Mouse (Mus musculus): ENCODE data around the gene Anks1b. TPM values are rescaled to one million over a fixed set of nuclear protein-coding genes. Genes with fewer than 3 reads are reported as not detected.

Anks1b gene
- total and polyA plus RNA-seq, 3 experiments, result not detected

GRCm38 (mm10) chr10:90657416-90658120 is 784.3 kb downstream of the Anks1b start:
- no peaks in the 10 kb centered on the region for H3K27me3 ChIP-seq (ENCODE audit: control insufficient read depth in 1 of 2, insufficient read depth in 2 of 2, low read length in 2 of 2)
- H3K9ac ChIP-seq (ENCODE audit: control insufficient read depth, low read depth, low read length, poor library complexity, severe bottlenecking), result no peak overlapping the region
- H3K4me1 ChIP-seq (ENCODE audit: control insufficient read depth in 1 of 2, insufficient read depth in 2 of 2, low read length in 2 of 2), result no peaks in the 10 kb centered on the region
- H3K36me3 ChIP-seq (ENCODE audit: control insufficient read depth in 1 of 2, insufficient read depth in 2 of 2, low read length in 2 of 2), result no peaks in the 10 kb centered on the region
- H3K9me3 ChIP-seq (replicated peaks; ENCODE audit: insufficient read depth, low read length), result no peaks in the 10 kb centered on the region
- TF ChIP-seq E2F4 (IDR thresholded peaks at IDR 0.05; ENCODE audit: borderline replicate concordance, low read depth, low read length) (no peak), USF2 (IDR thresholded peaks at IDR 0.05; ENCODE audit: borderline replicate concordance in 1 of 2, insufficient read depth in 1 of 2, low read depth in 1 of 2, low read length in 2 of 2) (no peak), MAX (IDR thresholded peaks at IDR 0.05; ENCODE audit: low read length) (no peak)
- no peak for DNase-seq (ENCODE audit: low read depth, low spot score)
- no peaks in the 10 kb centered on the region for H3K79me2 ChIP-seq (ENCODE audit: control insufficient read depth, insufficient read depth, low read length, poor library complexity)
- no peak overlapping the region for H3K4me3 ChIP-seq (ENCODE audit: control insufficient read depth in 1 of 2, insufficient read depth in 1 of 2, low read depth in 2 of 2, low read length in 2 of 2)
- H3K27ac ChIP-seq (ENCODE audit: control insufficient read depth, low read depth, low read length), result no peak overlapping the region

GRCm38 (mm10) chr10:90666746-90667145 is 793.4 kb downstream of the Anks1b start:
- H3K27ac ChIP-seq (ENCODE audit: control insufficient read depth, low read depth, low read length), result no peak overlapping the region
- H3K9ac ChIP-seq (ENCODE audit: control insufficient read depth, low read depth, low read length, poor library complexity, severe bottlenecking), result no peak overlapping the region
- H3K9me3 ChIP-seq (replicated peaks; ENCODE audit: insufficient read depth, low read length), result no peaks in the 10 kb centered on the region
- TF ChIP-seq ZKSCAN1 (IDR thresholded peaks at IDR 0.05; ENCODE audit: low read depth, low read length), result no peak
- TF ChIP-seq USF2 (IDR thresholded peaks at IDR 0.05; ENCODE audit: borderline replicate concordance in 1 of 2, insufficient read depth in 1 of 2, low read depth in 1 of 2, low read length in 2 of 2), result no peak
- no peak for TF ChIP-seq POLR2A (IDR thresholded peaks at IDR 0.05; ENCODE audit: control insufficient read depth in 1 of 2, insufficient read depth in 1 of 2, low read depth in 1 of 2, low read length in 2 of 2, poor library complexity in 1 of 2)
- H3K4me1 ChIP-seq (ENCODE audit: control insufficient read depth in 1 of 2, insufficient read depth in 2 of 2, low read length in 2 of 2), result no peaks in the 10 kb centered on the region
- no peak overlapping the region for H3K4me3 ChIP-seq (ENCODE audit: control insufficient read depth in 1 of 2, insufficient read depth in 1 of 2, low read depth in 2 of 2, low read length in 2 of 2)
- no peaks in the 10 kb centered on the region for H3K79me2 ChIP-seq (ENCODE audit: control insufficient read depth, insufficient read depth, low read length, poor library complexity)
- no peaks in the 10 kb centered on the region for H3K36me3 ChIP-seq (ENCODE audit: control insufficient read depth in 1 of 2, insufficient read depth in 2 of 2, low read length in 2 of 2)
- no peak for DNase-seq (ENCODE audit: low read depth, low spot score)
- H3K27me3 ChIP-seq (ENCODE audit: control insufficient read depth in 1 of 2, insufficient read depth in 2 of 2, low read length in 2 of 2), result no peaks in the 10 kb centered on the region

- Histone ChIP-seq H3K36me3 (ENCODE audit: control insufficient read depth in 1 of 2, insufficient read depth in 2 of 2, low read length in 2 of 2) (no peaks in the 10 kb centered on the region), H3K9ac (ENCODE audit: control insufficient read depth, low read depth, low read length, poor library complexity, severe bottlenecking) (no peak overlapping the region), H3K4me3 (ENCODE audit: control insufficient read depth in 1 of 2, insufficient read depth in 1 of 2, low read depth in 2 of 2, low read length in 2 of 2) (no peak overlapping the region), H3K79me2 (ENCODE audit: control insufficient read depth, insufficient read depth, low read length, poor library complexity) (no peaks in the 10 kb centered on the region), H3K27ac (ENCODE audit: control insufficient read depth, low read depth, low read length) (no peak overlapping the region), H3K9me3 (replicated peaks; ENCODE audit: insufficient read depth, low read length) (no peaks in the 10 kb centered on the region), H3K4me1 (ENCODE audit: control insufficient read depth in 1 of 2, insufficient read depth in 2 of 2, low read length in 2 of 2) (no peaks in the 10 kb centered on the region), H3K27me3 (ENCODE audit: control insufficient read depth in 1 of 2, insufficient read depth in 2 of 2, low read length in 2 of 2) (no peaks in the 10 kb centered on the region)
- DNase-seq (ENCODE audit: low read depth, low spot score), result no peak
- no peak for TF ChIP-seq SMC3 (IDR thresholded peaks at IDR 0.05; ENCODE audit: low read depth, low read length)
- no peak for TF ChIP-seq KAT2A (conservative IDR thresholded peaks at IDR 0.05; ENCODE audit: low read depth, low read length)
- no peak for TF ChIP-seq ZNF384 (IDR thresholded peaks at IDR 0.05; ENCODE audit: low read depth, low read length)
- TF ChIP-seq MAZ (IDR thresholded peaks at IDR 0.05; ENCODE audit: low read depth, low read length), result no peak
- no peak for TF ChIP-seq BHLHE40 (IDR thresholded peaks at IDR 0.05; ENCODE audit: borderline replicate concordance, low read depth, low read length)
- no peak for TF ChIP-seq MEF2A (IDR thresholded peaks at IDR 0.05; ENCODE audit: extremely low read depth, insufficient replicate concordance, low read depth, low read length, poor library complexity, severe bottlenecking)
- TF ChIP-seq RAD21 (IDR thresholded peaks at IDR 0.05; ENCODE audit: low read depth, low read length), result no peak
Measured at GRCm38 (mm10) chr10:90670291-90670690, 797.0 kb downstream of the Anks1b start.
